Mouse (Mus musculus): Measurements from ENCODE around the gene Clcf1.

DNA sequence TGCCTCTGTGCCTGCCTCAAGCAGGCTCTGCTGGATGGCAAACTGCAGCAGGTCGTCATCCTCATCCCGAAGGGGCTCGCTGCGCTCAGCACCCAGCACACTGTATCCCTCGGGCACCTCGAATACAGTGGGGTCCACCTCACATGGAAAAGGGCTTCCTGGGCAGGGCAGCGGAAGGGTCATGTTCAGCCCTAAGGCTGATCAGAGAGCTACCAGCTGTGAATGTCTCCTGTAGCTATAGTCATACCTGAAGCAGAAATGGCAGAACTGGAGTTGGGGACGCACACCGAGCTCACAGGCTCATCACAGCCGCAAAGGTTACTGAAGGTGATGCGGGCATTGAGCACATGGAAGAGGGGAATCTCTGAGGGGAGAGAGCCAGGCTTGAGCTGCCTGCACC lies 56.9 kb downstream of the Clcf1 start:
- no peak for TF ChIP-seq CTCF (IDR thresholded peaks at IDR 0.05; ENCODE audit: low read depth, low read length)
- no peak for TF ChIP-seq POLR2A (IDR thresholded peaks at IDR 0.05; ENCODE audit: borderline replicate concordance, low read depth, low read length)
